13 mouse cellular contexts compared by ENCODE assay signal in the genomic region with DNA sequence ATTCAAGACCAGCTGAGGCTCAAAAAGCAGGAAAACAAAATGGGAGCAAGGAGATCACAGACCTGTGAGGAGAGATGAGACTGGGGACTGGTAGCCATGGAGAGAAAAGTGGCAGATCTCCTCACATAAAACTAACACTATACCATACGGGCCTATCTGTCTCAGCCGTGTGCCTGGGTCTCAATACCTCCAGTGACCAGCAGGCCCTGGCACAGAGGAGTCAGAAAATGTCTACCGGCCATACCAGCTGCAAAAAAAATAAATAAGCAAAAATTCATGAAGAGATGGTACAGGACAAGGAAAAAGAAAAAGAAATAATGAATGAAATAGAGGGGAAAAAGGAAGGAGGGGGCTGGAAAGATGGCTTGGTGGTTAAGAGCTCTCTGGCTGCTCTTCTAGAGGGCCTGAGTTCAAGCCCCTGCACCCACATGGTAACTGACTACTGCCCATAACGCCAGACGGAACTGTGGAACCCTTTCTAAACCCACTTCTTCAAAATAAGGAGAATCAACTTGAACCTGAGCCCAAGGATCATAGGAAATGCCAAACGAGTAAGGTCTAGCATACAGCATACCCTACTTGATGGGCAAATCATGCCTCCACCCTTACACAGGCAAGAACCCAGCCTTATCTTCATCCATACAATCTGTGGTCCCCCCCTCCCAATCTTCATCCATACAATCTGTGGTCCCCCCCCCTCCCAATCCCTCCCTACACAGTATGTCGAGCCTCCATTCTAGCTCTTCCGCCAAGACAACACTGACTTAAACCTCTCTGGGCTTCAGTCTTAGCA. TPM values are rescaled to one million over a fixed set of nuclear protein-coding genes. Genes with fewer than 3 reads are reported as not detected.
DNase-seq lines count a peak whose midpoint lies in the region; ATAC-seq and TF ChIP-seq lines count a peak whose summit lies in the region.
"Had no signal": no experiment of that assay in that cellular context is flagged by ENCODE, and none has a peak within 500 bp of the region (broad histone marks: within the 10 kb centered on the region; RNA-seq: fewer than 3 reads in every experiment).

No protein-coding gene starts in this region.

- peaks cover 11% of the 10 kb centered on the region for H3K36me3 ChIP-seq in hindbrain, embryonic 12.5 days
- H3K36me3 ChIP-seq in hindbrain, embryonic 16.5 days (ENCODE audit: control insufficient read depth, insufficient read depth, low read length) = peaks cover 7% of the 10 kb centered on the region
- H3K36me3 ChIP-seq in ES-Bruce4 (ENCODE audit: control insufficient read depth, insufficient read depth, low read length, poor library complexity, severe bottlenecking) = peaks cover 14% of the 10 kb centered on the region
- H3K36me3 ChIP-seq in forebrain, embryonic 14.5 days (ENCODE audit: control insufficient read depth, insufficient read depth, low read length) = peaks cover 11% of the 10 kb centered on the region
- H3K36me3 ChIP-seq in liver, embryonic 13.5 days = peaks cover 19% of the 10 kb centered on the region

- H3K4me1 ChIP-seq in hindbrain, embryonic 12.5 days = peaks cover 26% of the 10 kb centered on the region
- H3K4me1 ChIP-seq in hindbrain, embryonic 16.5 days (ENCODE audit: control insufficient read depth, insufficient read depth, low read depth, low read length) = peaks cover 20% of the 10 kb centered on the region
- H3K4me1 ChIP-seq in ES-Bruce4 (ENCODE audit: control insufficient read depth, insufficient read depth, low read length) = peaks cover 2% of the 10 kb centered on the region
- H3K4me1 ChIP-seq in forebrain, embryonic 14.5 days (ENCODE audit: control insufficient read depth, insufficient read depth, low read length) = peaks cover 12% of the 10 kb centered on the region
- H3K4me1 ChIP-seq in liver, embryonic 13.5 days (replicated peaks) = peaks cover 53% of the 10 kb centered on the region

- TF ChIP-seq EP300 in ES-Bruce4 (IDR thresholded peaks at IDR 0.05; ENCODE audit: insufficient read depth, low read depth, low read length) = no peak

- no peak for TF ChIP-seq POLR2A in ES-Bruce4 (IDR thresholded peaks at IDR 0.05; ENCODE audit: insufficient read depth, low read length)

- no peak overlapping the region; the same call in 1 of the 2 replicates for H3K9ac ChIP-seq in hindbrain, embryonic 12.5 days
- H3K9ac ChIP-seq in hindbrain, embryonic 16.5 days (ENCODE audit: low read depth, low read length) = no peak overlapping the region
- peak overlapping the region; percentile 73 for H3K9ac ChIP-seq in ES-Bruce4 (ENCODE audit: low read depth, poor library complexity, severe bottlenecking)
- H3K9ac ChIP-seq in forebrain, embryonic 14.5 days (ENCODE audit: low read length) = no peak overlapping the region
- H3K9ac ChIP-seq in liver, embryonic 13.5 days = peak overlapping the region; percentile 93

- H3K4me2 ChIP-seq in hindbrain, embryonic 12.5 days (replicated peaks) = peak overlapping the region; percentile 75
- H3K4me2 ChIP-seq in hindbrain, embryonic 16.5 days (ENCODE audit: low read length) = no peak overlapping the region; the same call in 1 of the 2 replicates
- H3K4me2 ChIP-seq in forebrain, embryonic 14.5 days (ENCODE audit: low read length) = peak overlapping the region; percentile 53; the same call in 1 of the 2 replicates
- peak overlapping the region; percentile 90 for H3K4me2 ChIP-seq in liver, embryonic 13.5 days

- no peak for DNase-seq in forebrain, embryonic 14.5 days (ENCODE audit: low spot score)
- DNase-seq in liver, embryonic 13.5 days = no peak
- DNase-seq in embryo, embryonic 10 days (ENCODE audit: low spot score) = no peak
- DNase-seq in adrenal gland, postnatal 36 days = no peak
- no peak for DNase-seq in right cerebral cortex, adult 18-20 months
- DNase-seq: adrenal gland, postnatal 10 days; gastrocnemius, postnatal 25 days; kidney, postnatal 25 days had no signal

- H3K9me3 ChIP-seq in hindbrain, embryonic 12.5 days (replicated peaks) = no peaks in the 10 kb centered on the region
- no peaks in the 10 kb centered on the region for H3K9me3 ChIP-seq in hindbrain, embryonic 16.5 days (ENCODE audit: control insufficient read depth, low read length)
- no peaks in the 10 kb centered on the region for H3K9me3 ChIP-seq in ES-Bruce4 (replicated peaks; ENCODE audit: control insufficient read depth, insufficient read depth, low read length, poor library complexity, severe bottlenecking)
- no peaks in the 10 kb centered on the region for H3K9me3 ChIP-seq in forebrain, embryonic 14.5 days (replicated peaks; ENCODE audit: control insufficient read depth, low read length)
- no peaks in the 10 kb centered on the region for H3K9me3 ChIP-seq in liver, embryonic 13.5 days (replicated peaks)

- H3K4me3 ChIP-seq in hindbrain, embryonic 12.5 days = no peak overlapping the region
- no peak overlapping the region for H3K4me3 ChIP-seq in hindbrain, embryonic 16.5 days (ENCODE audit: low read length)
- 0 out of 2 replicates have a peak overlapping the region, but pooled peaks have one; percentile 3 for H3K4me3 ChIP-seq in ES-Bruce4 (ENCODE audit: low read depth, low read length)
- H3K4me3 ChIP-seq in forebrain, embryonic 14.5 days (ENCODE audit: low read depth, low read length) = no peak overlapping the region
- peak overlapping the region; percentile 81 for H3K4me3 ChIP-seq in liver, embryonic 13.5 days (replicated peaks)

- no peak overlapping the region for H3K27ac ChIP-seq in hindbrain, embryonic 12.5 days
- no peak overlapping the region for H3K27ac ChIP-seq in hindbrain, embryonic 16.5 days (ENCODE audit: low read depth, low read length)
- H3K27ac ChIP-seq in ES-Bruce4 (ENCODE audit: insufficient read depth, low read length) = no peak overlapping the region
- no peak overlapping the region for H3K27ac ChIP-seq in forebrain, embryonic 14.5 days (ENCODE audit: low read depth, low read length)
- no peak overlapping the region for H3K27ac ChIP-seq in liver, embryonic 13.5 days

- no peak for ATAC-seq in hindbrain, embryonic 12.5 days (ENCODE audit: low FRiP score)
- no peak for ATAC-seq in hindbrain, embryonic 16.5 days
- ATAC-seq in forebrain, embryonic 14.5 days = no peak
- ATAC-seq in liver, embryonic 13.5 days (ENCODE audit: low read depth) = no peak

- no peak for TF ChIP-seq CTCF in ES-Bruce4 (IDR thresholded peaks at IDR 0.05; ENCODE audit: low read depth, low read length)

- 85% methylated on average over 8 of the region's 8 CpGs for WGBS in hindbrain, embryonic 12.5 days
- 83% methylated on average over 8 of the region's 8 CpGs for WGBS in hindbrain, embryonic 16.5 days
- WGBS in forebrain, embryonic 14.5 days = 79% methylated on average over 8 of the region's 8 CpGs
- 65% methylated on average over 8 of the region's 8 CpGs for WGBS in liver, embryonic 13.5 days (ENCODE audit: insufficient replicate concordance)

- no peaks in the 10 kb centered on the region for H3K27me3 ChIP-seq in hindbrain, embryonic 12.5 days
- H3K27me3 ChIP-seq in hindbrain, embryonic 16.5 days (replicated peaks; ENCODE audit: control insufficient read depth, insufficient read depth, low read length) = no peaks in the 10 kb centered on the region
- no peaks in the 10 kb centered on the region for H3K27me3 ChIP-seq in ES-Bruce4 (ENCODE audit: control insufficient read depth, insufficient read depth, low read length, poor library complexity, severe bottlenecking)
- H3K27me3 ChIP-seq in forebrain, embryonic 14.5 days (replicated peaks; ENCODE audit: control insufficient read depth, insufficient read depth, low read length) = no peaks in the 10 kb centered on the region
- no peaks in the 10 kb centered on the region for H3K27me3 ChIP-seq in liver, embryonic 13.5 days

RNA-seq across cellular contexts. Expression of a gene that starts 1.7 kb away (rescaled TPM):
- 48.8 and 49.7 TPM in 2 replicates for polyA plus RNA-seq in hindbrain, embryonic 12.5 days (2016; fragmentation: Nextera tagmentation; extraction: Ambion mirVana)
- 33.3 and 36.6 TPM in 2 replicates for polyA plus RNA-seq in hindbrain, embryonic 16.5 days (2015; fragmentation: Nextera tagmentation; extraction: Ambion mirVana)
- polyA plus RNA-seq in ES-Bruce4 (2011; ENCODE audit: insufficient read depth, insufficient read length, low read depth, missing spikeins) = 100 and 102 TPM in 2 replicates
- 53.4 and 60.8 TPM in 2 replicates for polyA plus RNA-seq in forebrain, embryonic 14.5 days (2014; fragmentation: Nextera tagmentation; extraction: Ambion mirVana)
- polyA plus RNA-seq in liver, embryonic 13.5 days (2015; fragmentation: Nextera tagmentation; extraction: Ambion mirVana) = 63.1 and 65.3 TPM in 2 replicates
- 10 to 100 TPM; 36.5 to 37.1 TPM for total RNA-seq in adrenal gland, postnatal 36 days (2021)

RNA-seq across cellular contexts. Expression of a gene that starts 54.5 kb away (rescaled TPM):
- polyA plus RNA-seq in hindbrain, embryonic 12.5 days (2016; fragmentation: Nextera tagmentation; extraction: Ambion mirVana) = 0.62 and 0.95 TPM in 2 replicates
- polyA plus RNA-seq in hindbrain, embryonic 16.5 days (2015; fragmentation: Nextera tagmentation; extraction: Ambion mirVana) = 0.19 and 0.21 TPM in 2 replicates
- polyA plus RNA-seq in ES-Bruce4 (2011; ENCODE audit: insufficient read depth, insufficient read length, low read depth, missing spikeins) = not detected in 2 replicates
- not detected in 2 replicates for polyA plus RNA-seq in forebrain, embryonic 14.5 days (2014; fragmentation: Nextera tagmentation; extraction: Ambion mirVana)
- polyA plus RNA-seq in liver, embryonic 13.5 days (2015; fragmentation: Nextera tagmentation; extraction: Ambion mirVana) = 0.41 and 0.68 TPM in 2 replicates
- 1 to 10 TPM; 7.2 to 9.1 TPM for total RNA-seq in adrenal gland, postnatal 36 days (2021)
- total RNA-seq: common myeloid progenitor, adult 5-6 weeks; gastrocnemius, postnatal 25 days; megakaryocyte-erythroid progenitor cell, adult 5-6 weeks had no signal

Comparison
In these comparisons a context has a peak if more than half of its experiments do, and no peak if none do; other contexts are left out.
1. H3K4me3 ChIP-seq: peak in ES-Bruce4 (single experiment) and liver, embryonic 13.5 days (single experiment); none in hindbrain, embryonic 12.5 days (single experiment), hindbrain, embryonic 16.5 days (single experiment) and forebrain, embryonic 14.5 days (single experiment).
2. H3K9ac ChIP-seq: peak in ES-Bruce4 (single experiment) and liver, embryonic 13.5 days (single experiment); none in hindbrain, embryonic 12.5 days (single experiment), hindbrain, embryonic 16.5 days (single experiment) and forebrain, embryonic 14.5 days (single experiment).